ENCODE assay signal across 8 mouse cellular contexts in the genomic region with DNA sequence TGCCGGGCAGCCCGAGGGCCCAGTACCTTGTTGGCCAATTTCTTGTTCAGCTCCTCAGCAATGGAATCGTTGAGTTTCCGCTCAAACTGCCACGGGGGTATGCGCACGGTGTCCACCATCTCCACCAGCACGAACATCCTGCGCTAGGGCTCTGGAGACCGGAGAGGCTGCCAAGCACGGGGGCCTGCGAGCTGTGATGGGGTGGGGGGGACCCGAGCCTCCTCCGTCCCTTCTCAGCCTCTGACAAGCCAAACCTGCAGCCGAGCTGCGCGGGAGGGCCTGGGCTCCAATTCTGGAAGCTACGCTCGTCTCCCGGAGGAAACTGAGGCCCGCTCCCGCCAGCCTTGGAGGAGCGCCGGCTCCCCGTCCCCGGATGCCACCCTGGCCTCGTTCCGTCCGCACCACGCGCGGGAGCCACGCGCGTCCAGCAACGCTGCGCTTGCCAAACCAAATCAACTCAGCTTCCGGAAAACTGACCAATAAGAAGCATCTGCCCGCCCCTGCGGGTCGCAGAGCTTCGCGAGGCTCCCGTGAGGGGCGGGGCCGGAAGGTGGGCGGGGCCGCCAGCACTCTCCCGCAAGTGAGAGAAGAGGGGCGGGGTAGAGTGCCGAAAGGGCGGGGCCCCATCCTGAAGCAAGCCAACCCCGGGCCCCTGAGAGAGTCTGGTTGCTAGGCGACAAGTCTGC. TPM values are rescaled to one million over a fixed set of nuclear protein-coding genes. Genes with fewer than 3 reads are reported as not detected.
A peak's percentile ranks its signal among the peaks of the same experiment; 100 is the strongest.
DNase-seq lines count a peak whose midpoint lies in the region; ATAC-seq lines count a peak whose summit lies in the region.

A gene (minus strand): TSS at position 481 of the 686 bp plus-strand sequence.

- peaks cover 6% of the 10 kb centered on the region for H3K4me1 ChIP-seq in hindbrain, embryonic 11.5 days (replicated peaks; ENCODE audit: control insufficient read depth, insufficient read depth, low read length)

- peak within 1 kb of the TSS; percentile 67 for H3K4me3 ChIP-seq in hindbrain, embryonic 11.5 days (ENCODE audit: low read depth, low read length)

- WGBS in hindbrain, embryonic 11.5 days = under 1% methylated on average over 54 of the region's 54 CpGs

- peak; percentile 94 for ATAC-seq in hindbrain, embryonic 11.5 days (ENCODE audit: low FRiP score)

- DNase-seq in Muller cell, postnatal 12 days (ENCODE audit: inconsistent ontology term) = peak; percentile 99
- peak; percentile 95 for DNase-seq in cerebellum, adult 9-11 months
- peak; percentile 93 to 95 for DNase-seq in frontal cortex, adult 2 months (ENCODE audit: extremely low spot score in 1 of 2, low spot score in 1 of 2)
- DNase-seq in hindbrain, embryonic 11.5 days (ENCODE audit: low spot score) = peak; percentile 99
- peak; percentile 91 to 95 for DNase-seq in layer of hippocampus, postnatal 10 days (ENCODE audit: low spot score in 2 of 2)
- DNase-seq in lung, postnatal 10 days = peak; percentile 99
- DNase-seq in ovary, postnatal 36 days (ENCODE audit: low spot score) = peak; percentile 93
- peak; percentile 96 for DNase-seq in thymus, postnatal 25 days

- peak within 1 kb of the TSS; percentile 73 for H3K27ac ChIP-seq in hindbrain, embryonic 11.5 days (ENCODE audit: low read depth, low read length)

- peak within 1 kb of the TSS; percentile 92 for H3K4me2 ChIP-seq in hindbrain, embryonic 11.5 days (replicated peaks; ENCODE audit: low read depth, low read length)

- no peaks in the 10 kb centered on the region for H3K36me3 ChIP-seq in hindbrain, embryonic 11.5 days (ENCODE audit: control insufficient read depth, insufficient read depth, low read length)

- H3K9me3 ChIP-seq in hindbrain, embryonic 11.5 days (ENCODE audit: control insufficient read depth, low read length) = no peaks in the 10 kb centered on the region

- no peaks in the 10 kb centered on the region for H3K27me3 ChIP-seq in hindbrain, embryonic 11.5 days (ENCODE audit: control insufficient read depth, insufficient read depth, low read length)

- H3K9ac ChIP-seq in hindbrain, embryonic 11.5 days (ENCODE audit: low read depth, low read length) = peak within 1 kb of the TSS; percentile 64

RNA-seq across cellular contexts. Expression of the gene that starts here (rescaled TPM):
- 48.7 and 59.8 TPM in 2 replicates for polyA plus RNA-seq in frontal cortex, adult 2 months (2012; rRNA removed)
- polyA plus RNA-seq in hindbrain, embryonic 11.5 days (2014; fragmentation: Nextera tagmentation; extraction: Ambion mirVana) = 66.2 and 67.1 TPM in 2 replicates
- 10 to 100 TPM; 50.9 to 52.8 TPM for total RNA-seq in layer of hippocampus, postnatal 10 days (2021)

Comparison
In these comparisons a context has a peak if more than half of its experiments do, and no peak if none do; other contexts are left out.
1. Peak in every context shown above with its lines: DNase-seq, ATAC-seq, H3K4me3 ChIP-seq and H3K27ac ChIP-seq.